Mouse (Mus musculus) midbrain, embryonic 11.5 days (tissue): ENCODE data around the gene Tnpo1. TPM values are rescaled to one million over a fixed set of nuclear protein-coding genes. Genes with fewer than 3 reads are reported as not detected.
A peak's percentile ranks its signal among the peaks of the same experiment; 100 is the strongest.

ENCODE experiments used
- ATAC-seq: fragments of 200-750 bp; cut with Nextera tagmentation; 2 replicates; pipeline ENCODE4 v1.8.0; 2017; ENCODE audit warnings: moderate TSS enrichment, moderate library complexity; ENCODE audit not compliant: low FRiP score
- DNase-seq: peaks from one replicate; pipeline ENCODE4 v3.0.0; 2015; ENCODE audit warnings: low spot score; ENCODE audit errors: missing footprints
- H3K27ac ChIP-seq: fragments of 300-500 bp; sonication (generic); 2 replicates; pipeline ENCODE4 v1.5.1; 2014; ENCODE audit warnings: low read depth, low read length
- H3K27me3 ChIP-seq: fragments of 300-500 bp; sonication (generic); 2 replicates; pipeline ENCODE4 v1.6.1; 2014; ENCODE audit warnings: mild to moderate bottlenecking, low read length, moderate library complexity, mixed read lengths; ENCODE audit not compliant: control insufficient read depth, insufficient read depth
- H3K36me3 ChIP-seq: fragments of 300-500 bp; sonication (generic); 2 replicates; pipeline ENCODE4 v1.6.1; 2014; ENCODE audit warnings: mild to moderate bottlenecking, low read length, moderate library complexity, mixed read lengths; ENCODE audit not compliant: control insufficient read depth, insufficient read depth
- H3K4me1 ChIP-seq: fragments of 300-500 bp; sonication (generic); 2 replicates; pipeline ENCODE4 v1.6.1; 2014; ENCODE audit warnings: low read length; ENCODE audit not compliant: control insufficient read depth, insufficient read depth
- H3K4me2 ChIP-seq: fragments of 300-500 bp; sonication (generic); 2 replicates; pipeline ENCODE4 v1.6.1; 2014; ENCODE audit warnings: mild to moderate bottlenecking, moderate library complexity
- H3K4me3 ChIP-seq: fragments of 300-500 bp; sonication (generic); 2 replicates; pipeline ENCODE4 v1.5.1; 2014; ENCODE audit warnings: low read depth, low read length
- H3K9ac ChIP-seq: fragments of 300-500 bp; sonication (generic); 2 replicates; pipeline ENCODE4 v1.6.1; 2014; ENCODE audit warnings: low read length
- H3K9me3 ChIP-seq: fragments of 300-500 bp; sonication (generic); 2 replicates; pipeline ENCODE4 v1.6.1; 2016; ENCODE audit warnings: low read length; ENCODE audit not compliant: control insufficient read depth
- WGBS: fragments of 180-500 bp; shearing (Covaris S2); extraction: QIAGEN DNeasy Blood & Tissue Kit; methylation state at CpG from one replicate; pipeline ENCODE4 v1.1.7; 2014; 5-methylcytosine and 5-hydroxymethylcytosine counted together
- polyA plus RNA-seq: library from polyadenylated mRNA; unstranded; fragments of >200 nt; fragmentation: Nextera tagmentation; extraction: Ambion mirVana; gene quantifications from 2 replicates; pipeline ENCODE4 v1.2.1, GENCODE M21; 2014

The Tnpo1 gene
- polyA plus RNA-seq, 1 experiment from 2014 or later: 63.1 TPM

- H3K4me3 ChIP-seq: no peak overlapping the region
- H3K9me3 ChIP-seq: no peaks in the 10 kb centered on the region
- H3K27me3 ChIP-seq: no peaks in the 10 kb centered on the region
- no peak for DNase-seq
- H3K9ac ChIP-seq: no peak overlapping the region
- peaks cover 9% of the 10 kb centered on the region for H3K36me3 ChIP-seq
- ATAC-seq: 0 out of 2 replicates have a peak, but pooled peaks have one; percentile 31
- WGBS: 52% methylated on average over 1 of the region's 1 CpGs
- no peak overlapping the region for H3K27ac ChIP-seq
- H3K4me1 ChIP-seq: peaks cover 14% of the 10 kb centered on the region
- H3K4me2 ChIP-seq: no peak overlapping the region
Observed at GRCm38 (mm10) chr13:98871263-98871662, 54.9 kb downstream of the Tnpo1 start.

DNA sequence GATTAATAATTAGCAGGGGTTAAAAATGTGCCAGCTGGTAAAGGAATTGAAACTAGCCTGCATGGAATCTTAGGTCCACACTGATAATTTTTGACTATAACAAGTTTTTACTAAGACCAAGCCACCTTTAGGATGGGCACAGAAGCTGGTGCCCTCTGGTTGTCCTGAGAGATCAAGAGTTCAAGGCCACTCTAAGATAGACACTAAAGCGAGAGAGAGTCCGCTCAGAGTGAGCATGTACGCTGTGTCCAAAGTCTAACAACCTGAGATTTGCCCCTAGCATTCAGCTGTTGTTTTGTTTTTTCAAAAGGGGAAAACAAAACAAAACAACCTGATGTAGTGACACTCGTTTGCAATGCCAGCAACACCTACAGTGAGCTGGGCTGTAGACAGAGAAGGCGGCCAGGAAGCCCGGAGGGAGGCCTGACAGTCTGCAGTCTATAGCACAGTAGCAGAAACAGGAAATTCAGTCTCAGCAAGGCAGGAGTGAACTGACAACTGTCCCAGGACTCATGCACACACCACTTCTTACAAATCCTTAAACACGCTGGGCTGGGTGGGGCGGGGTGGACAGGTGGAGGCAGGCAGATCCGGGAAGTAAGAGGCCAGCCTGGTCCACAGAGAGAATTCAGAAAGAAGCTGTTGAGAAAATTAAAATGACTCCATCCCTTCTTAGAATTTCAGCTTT is 57.8 kb downstream of the Tnpo1 start:
- Histone ChIP-seq H3K9me3 (no peaks in the 10 kb centered on the region), H3K4me2 (no peak overlapping the region), H3K27me3 (no peaks in the 10 kb centered on the region), H3K27ac (no peak overlapping the region), H3K36me3 (peaks cover 13% of the 10 kb centered on the region), H3K4me1 (peaks cover 12% of the 10 kb centered on the region), H3K4me3 (no peak overlapping the region), H3K9ac (no peak overlapping the region)
- WGBS: 97% methylated on average over 9 of the region's 9 CpGs
- DNase-seq: no peak
- ATAC-seq: no peak

DNA sequence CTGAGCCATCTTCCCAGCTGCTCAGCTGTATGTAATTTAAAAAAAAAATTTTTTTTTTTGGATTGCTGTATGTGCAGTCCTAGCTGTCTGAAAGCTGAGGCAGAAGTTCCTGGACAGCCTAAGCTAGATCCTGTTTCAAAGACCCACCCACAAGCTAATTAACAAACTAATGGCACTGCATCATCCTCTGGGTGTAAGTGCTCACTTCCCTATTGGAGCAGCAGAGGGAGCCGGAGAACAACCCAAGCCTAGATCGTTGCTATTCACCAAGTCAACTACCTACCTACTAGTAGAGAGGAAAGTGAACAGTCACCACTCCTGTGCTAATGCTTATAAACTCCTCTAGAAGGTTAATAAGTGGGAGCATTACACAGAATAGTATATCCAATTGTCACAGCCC is 58.4 kb downstream of the Tnpo1 start:
- 73% methylated on average over 2 of the region's 2 CpGs for WGBS

GRCm38 (mm10) chr13:98855291-98855690 is 70.9 kb downstream of the Tnpo1 start:
- DNase-seq (no peak), ATAC-seq (no peak)
- no peak overlapping the region for H3K4me3 ChIP-seq
- no peak overlapping the region for H3K4me2 ChIP-seq
- H3K4me1 ChIP-seq: no peaks in the 10 kb centered on the region
- H3K27me3 ChIP-seq: no peaks in the 10 kb centered on the region
- peaks cover 37% of the 10 kb centered on the region for H3K36me3 ChIP-seq
- no peaks in the 10 kb centered on the region for H3K9me3 ChIP-seq
- H3K9ac ChIP-seq: no peak overlapping the region
- WGBS: 94% methylated on average over 8 of the region's 8 CpGs
- H3K27ac ChIP-seq: no peak overlapping the region

More for the DNA sequence above, 58.4 kb downstream of the Tnpo1 start:
- Histone ChIP-seq H3K9me3 (no peaks in the 10 kb centered on the region), H3K4me3 (no peak overlapping the region), H3K27me3 (no peaks in the 10 kb centered on the region), H3K9ac (no peak overlapping the region), H3K4me1 (peaks cover 11% of the 10 kb centered on the region), H3K36me3 (peaks cover 16% of the 10 kb centered on the region), H3K4me2 (no peak overlapping the region), H3K27ac (no peak overlapping the region)
- ATAC-seq: no peak
- DNase-seq: no peak

- ATAC-seq: no peak
- peaks cover 12% of the 10 kb centered on the region; the same call in 1 of the 2 replicates for H3K36me3 ChIP-seq
Observed at GRCm38 (mm10) chr13:98845794-98846193, 80.4 kb downstream of the Tnpo1 start.

GRCm38 (mm10) chr13:98836423-98837088 is 89.6 kb downstream of the Tnpo1 start:
- no peaks in the 10 kb centered on the region for H3K27me3 ChIP-seq
- no peaks in the 10 kb centered on the region for H3K9me3 ChIP-seq
- H3K4me2 ChIP-seq: no peak overlapping the region
- H3K27ac ChIP-seq: no peak overlapping the region
- peaks cover 2% of the 10 kb centered on the region; the same call in 1 of the 2 replicates for H3K36me3 ChIP-seq
- no peak for DNase-seq
- WGBS: 89% methylated on average over 6 of the region's 6 CpGs
- no peak overlapping the region for H3K9ac ChIP-seq
- 0 out of 2 replicates have a peak, but pooled peaks have one; percentile 36 for ATAC-seq
- H3K4me1 ChIP-seq: no peaks in the 10 kb centered on the region
- H3K4me3 ChIP-seq: no peak overlapping the region

More at GRCm38 (mm10) chr13:98845794-98846193, 80.4 kb downstream of the Tnpo1 start:
- DNase-seq: no peak
- Histone ChIP-seq H3K9me3 (no peaks in the 10 kb centered on the region), H3K4me1 (no peaks in the 10 kb centered on the region), H3K27ac (no peak overlapping the region), H3K27me3 (no peaks in the 10 kb centered on the region), H3K4me3 (no peak overlapping the region), H3K4me2 (no peak overlapping the region), H3K9ac (no peak overlapping the region)
- WGBS: 79% methylated on average over 1 of the region's 1 CpGs

- DNase-seq (no peak), ATAC-seq (0 out of 2 replicates have a peak, but pooled peaks have one; percentile 26)
- Histone ChIP-seq H3K4me2 (no peak overlapping the region), H3K9ac (no peak overlapping the region), H3K9me3 (no peaks in the 10 kb centered on the region), H3K36me3 (no peaks in the 10 kb centered on the region), H3K27me3 (no peaks in the 10 kb centered on the region), H3K4me3 (no peak overlapping the region), H3K4me1 (no peaks in the 10 kb centered on the region), H3K27ac (no peak overlapping the region)
- 90% methylated on average over 5 of the region's 5 CpGs for WGBS
Observed at GRCm38 (mm10) chr13:98835740-98836139, 90.4 kb downstream of the Tnpo1 start.

DNA sequence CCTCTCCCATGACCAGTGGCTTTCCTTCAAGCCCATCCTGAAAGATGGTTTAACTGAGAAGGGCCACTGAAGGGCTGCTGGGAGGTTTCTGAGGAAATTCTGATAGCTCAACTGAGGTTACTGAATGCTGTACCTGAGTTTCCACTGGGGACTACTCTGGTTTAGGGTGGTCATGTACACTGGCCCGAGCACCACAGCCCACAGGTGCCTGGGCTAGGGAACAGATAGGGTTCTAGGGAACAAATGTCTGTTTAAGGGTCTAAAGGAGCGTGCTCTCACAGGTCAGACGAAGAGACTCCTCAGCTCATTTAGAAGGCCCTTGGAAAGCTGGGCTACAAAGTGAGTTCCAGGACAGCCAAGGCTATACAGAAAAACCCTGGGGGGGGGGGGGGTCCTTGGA is 91.5 kb downstream of the Tnpo1 start:
- no peaks in the 10 kb centered on the region for H3K4me1 ChIP-seq
- no peaks in the 10 kb centered on the region for H3K9me3 ChIP-seq
- ATAC-seq: 0 out of 2 replicates have a peak, but pooled peaks have one; percentile 39
- H3K4me2 ChIP-seq: no peak overlapping the region
- H3K4me3 ChIP-seq: no peak overlapping the region
- no peak for DNase-seq
- H3K27ac ChIP-seq: no peak overlapping the region; the same call in 1 of the 2 replicates
- H3K36me3 ChIP-seq: no peaks in the 10 kb centered on the region
- no peak overlapping the region for H3K9ac ChIP-seq
- no peaks in the 10 kb centered on the region for H3K27me3 ChIP-seq
- WGBS: 87% methylated on average over 3 of the region's 3 CpGs

GRCm38 (mm10) chr13:98834199-98834598 is 92.0 kb downstream of the Tnpo1 start:
- ATAC-seq: no peak
- H3K27ac ChIP-seq: no peak overlapping the region; the same call in 1 of the 2 replicates
- H3K4me2 ChIP-seq: no peak overlapping the region
- 59% methylated on average over 1 of the region's 1 CpGs for WGBS
- H3K9me3 ChIP-seq: no peaks in the 10 kb centered on the region
- H3K36me3 ChIP-seq: no peaks in the 10 kb centered on the region
- no peak overlapping the region for H3K9ac ChIP-seq
- H3K4me1 ChIP-seq: no peaks in the 10 kb centered on the region
- no peak overlapping the region for H3K4me3 ChIP-seq
- no peaks in the 10 kb centered on the region for H3K27me3 ChIP-seq
- DNase-seq: no peak
